Mouse (Mus musculus) hindbrain, embryonic 16.5 days (tissue): ENCODE data around the gene Sdccag8. TPM values are rescaled to one million over a fixed set of nuclear protein-coding genes. Genes with fewer than 3 reads are reported as not detected.

ENCODE experiments used
- ATAC-seq: fragments of 200-750 bp; cut with Nextera tagmentation; 2 replicates; pipeline ENCODE4 v1.8.0; 2017; ENCODE audit warnings: moderate TSS enrichment, moderate library complexity
- H3K27ac ChIP-seq: fragments of 300-500 bp; sonication (generic); 2 replicates; pipeline ENCODE4 v1.5.1; 2014; ENCODE audit warnings: low read depth, mild to moderate bottlenecking, control low read depth, low read length, moderate library complexity
- H3K27me3 ChIP-seq: fragments of 300-500 bp; sonication (generic); replicated peaks from 2 replicates; pipeline ENCODE4 v1.6.1; 2014; ENCODE audit warnings: low read length; ENCODE audit not compliant: control insufficient read depth, insufficient read depth
- H3K36me3 ChIP-seq: fragments of 300-500 bp; sonication (generic); 2 replicates; pipeline ENCODE4 v1.6.1; 2014; ENCODE audit warnings: mild to moderate bottlenecking, low read length, moderate library complexity, mixed read lengths; ENCODE audit not compliant: control insufficient read depth, insufficient read depth
- H3K4me1 ChIP-seq: fragments of 300-500 bp; sonication (generic); 2 replicates; pipeline ENCODE4 v1.6.1; 2014; ENCODE audit warnings: low read depth, low read length; ENCODE audit not compliant: control insufficient read depth, insufficient read depth
- H3K4me2 ChIP-seq: fragments of 300-500 bp; sonication (generic); 2 replicates; pipeline ENCODE4 v1.6.1; 2014; ENCODE audit warnings: mild to moderate bottlenecking, low read length, control low read depth, moderate library complexity
- H3K4me3 ChIP-seq: fragments of 300-500 bp; sonication (generic); 2 replicates; pipeline ENCODE4 v1.5.1; 2014; ENCODE audit warnings: mild to moderate bottlenecking, low read length, control low read depth, moderate library complexity
- H3K9ac ChIP-seq: fragments of 300-500 bp; sonication (generic); 2 replicates; pipeline ENCODE4 v1.6.1; 2014; ENCODE audit warnings: low read depth, mild to moderate bottlenecking, control low read depth, low read length, moderate library complexity
- H3K9me3 ChIP-seq: fragments of 300-500 bp; sonication (generic); 2 replicates; pipeline ENCODE4 v1.6.1; 2014; ENCODE audit warnings: mild to moderate bottlenecking, low read length, moderate library complexity; ENCODE audit not compliant: control insufficient read depth
- WGBS: fragments of 180-500 bp; shearing (Covaris S2); extraction: QIAGEN DNeasy Blood & Tissue Kit; methylation state at CpG from one replicate; pipeline ENCODE4 v1.1.7; 2014; 5-methylcytosine and 5-hydroxymethylcytosine counted together
- microRNA counts: library from miRNA; unstranded; fragments of <30 nt; microRNA quantifications from one replicate; lab custom pipeline; 2016
- microRNA-seq: library from miRNA; unstranded; fragments of <30 nt; microRNA quantifications from one replicate; pipeline ENCODE4, GENCODE M21; 2017
- polyA plus RNA-seq: library from polyadenylated mRNA; unstranded; fragments of >200 nt; fragmentation: Nextera tagmentation; extraction: Ambion mirVana; gene quantifications from 2 replicates; pipeline ENCODE4 v1.2.1, GENCODE M21; 2015

The Sdccag8 gene
- polyA plus RNA-seq, 1 experiment from 2014 or later = 25.8 TPM

- H3K4me2 ChIP-seq = no peak overlapping the region
- H3K27me3 ChIP-seq = no peaks in the 10 kb centered on the region
- H3K9me3 ChIP-seq = no peaks in the 10 kb centered on the region
- H3K4me1 ChIP-seq = no peaks in the 10 kb centered on the region
- no peak overlapping the region for H3K4me3 ChIP-seq
- ATAC-seq = no peak
- 96% methylated on average over 2 of the region's 2 CpGs for WGBS
- no peak overlapping the region for H3K9ac ChIP-seq
- H3K27ac ChIP-seq = no peak overlapping the region
- no peaks in the 10 kb centered on the region for H3K36me3 ChIP-seq
These were observed 254.7 kb downstream of the Sdccag8 start for GRCm38 (mm10) chr1:177069161-177069560.

MicroRNAs encoded within 50 kb of the gene (microRNA counts, 519-probe panel; counts per million panel counts)
- 3,117 counts per million, percentile 83 among the panel's probes with 10 or more counts for microRNA mmu-miR-350 (lab: Ali Mortazavi, UCI)

Small RNAs within 50 kb of the gene (microRNA-seq; reads per million reads assigned to microRNA genes)
- not detected for gene Gm25993
- gene Mir350 = 526 reads per million, percentile 70 among the genes with 10 or more reads in this experiment

Other genes with a start within 250 kb of the Sdccag8 start
- 82.8 and 91.4 TPM in 2 replicates for gene Cep170, start 593 bp upstream of the Sdccag8 start, polyA plus RNA-seq